Mouse (Mus musculus) adrenal gland, postnatal 25 days (tissue): ENCODE results near the gene Esyt2. TPM values are rescaled to one million over a fixed set of nuclear protein-coding genes. Genes with fewer than 3 reads are reported as not detected.

ENCODE experiments used
- DNase-seq: peaks from one replicate; pipeline ENCODE4 v3.0.0; 2021; ENCODE audit warnings: mixed read lengths
- total RNA-seq: library from RNA; stranded (reverse); gene quantifications from 2 replicates; pipeline ENCODE4 v1.2.3, GENCODE M21; 2021

Gene Esyt2
- total RNA-seq, 1 experiment from 2014 or later, result 60.9 TPM

DNA sequence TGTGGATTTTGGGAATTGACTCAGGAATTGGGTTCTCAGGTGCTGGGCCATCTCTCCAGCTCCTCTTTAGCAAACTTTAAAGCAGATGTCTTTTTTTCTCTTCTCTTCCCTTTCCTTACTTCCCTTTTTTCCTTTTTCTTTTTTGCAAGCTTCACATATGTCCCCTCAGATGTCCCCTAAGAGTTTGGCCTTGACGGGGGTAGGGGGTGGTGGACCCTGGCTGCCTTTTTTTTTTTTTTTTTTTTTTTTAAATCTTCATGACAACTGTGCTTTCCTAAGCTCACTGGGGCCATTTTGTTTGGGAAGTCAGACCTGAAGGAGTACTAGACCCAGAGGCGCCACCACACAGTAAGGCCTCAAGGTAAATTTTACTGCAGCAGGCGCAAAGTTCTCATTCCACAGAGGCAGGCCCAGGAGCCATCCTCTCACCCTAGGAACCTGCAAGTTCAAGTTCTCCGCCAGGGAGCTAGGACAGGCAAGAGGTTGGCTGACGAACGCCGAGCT, 795 bp upstream of the Esyt2 start:
- no peak for DNase-seq

DNA sequence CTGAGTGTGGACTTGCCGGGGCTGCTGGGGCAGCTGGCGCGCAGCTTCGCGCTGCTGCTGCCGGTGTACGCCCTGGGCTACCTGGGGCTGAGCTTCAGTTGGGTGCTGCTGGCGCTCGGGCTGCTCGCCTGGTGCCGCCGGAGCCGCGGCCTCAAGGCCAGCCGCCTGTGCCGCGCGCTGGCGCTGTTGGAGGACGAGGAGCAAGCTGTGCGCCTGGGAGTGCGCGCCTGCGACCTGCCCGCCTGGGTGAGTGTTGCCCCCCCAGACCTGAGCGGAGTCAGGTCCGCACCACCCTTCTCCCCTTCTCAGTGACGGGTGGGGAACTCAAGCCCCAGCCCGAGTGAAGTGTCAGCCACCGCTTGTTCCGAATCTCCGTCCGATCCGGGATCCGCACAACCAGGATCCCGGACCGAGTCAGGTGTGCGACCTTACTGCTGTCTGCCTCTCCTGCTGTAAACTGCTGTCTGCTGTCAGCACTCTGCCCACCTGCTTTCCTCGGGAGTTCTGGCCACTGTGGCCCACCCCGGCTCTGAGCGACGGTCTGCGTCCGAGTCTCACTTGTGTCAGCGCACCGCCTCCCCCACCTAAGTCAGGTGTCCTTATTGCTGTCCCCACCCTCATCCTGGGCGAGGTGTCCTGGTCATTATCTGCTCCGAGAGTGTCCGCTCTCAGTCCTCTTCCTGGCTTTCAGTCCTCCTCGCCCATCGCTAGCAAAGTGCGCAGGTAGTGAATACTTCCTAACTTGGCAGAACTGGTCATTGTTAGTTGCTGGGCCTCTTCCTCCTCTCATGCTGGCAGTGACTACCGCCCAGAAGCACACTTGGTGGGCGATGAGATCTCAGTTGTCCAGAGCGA, 658 bp downstream of the Esyt2 start:
- DNase-seq, result peak; percentile 60

DNA sequence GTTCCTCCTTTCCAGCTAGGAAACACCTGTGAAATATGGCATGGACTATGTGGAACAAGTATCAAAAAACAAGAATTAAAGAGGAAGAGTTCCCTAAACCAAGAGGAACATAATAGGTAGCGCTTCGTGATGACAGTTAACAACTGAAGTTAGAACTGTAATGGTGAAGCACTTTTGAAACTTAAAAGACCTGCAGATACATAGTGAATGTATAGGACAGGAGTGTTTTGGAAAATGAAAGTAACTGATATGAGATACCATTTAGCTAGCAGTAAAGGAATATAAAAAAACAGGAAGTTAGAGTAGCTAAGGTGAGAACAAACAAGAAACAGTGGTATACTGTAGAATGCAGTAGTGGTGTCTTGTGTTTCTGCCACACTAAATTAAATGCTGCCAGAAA, 1.9 kb downstream of the Esyt2 start:
- no peak for DNase-seq

DNA sequence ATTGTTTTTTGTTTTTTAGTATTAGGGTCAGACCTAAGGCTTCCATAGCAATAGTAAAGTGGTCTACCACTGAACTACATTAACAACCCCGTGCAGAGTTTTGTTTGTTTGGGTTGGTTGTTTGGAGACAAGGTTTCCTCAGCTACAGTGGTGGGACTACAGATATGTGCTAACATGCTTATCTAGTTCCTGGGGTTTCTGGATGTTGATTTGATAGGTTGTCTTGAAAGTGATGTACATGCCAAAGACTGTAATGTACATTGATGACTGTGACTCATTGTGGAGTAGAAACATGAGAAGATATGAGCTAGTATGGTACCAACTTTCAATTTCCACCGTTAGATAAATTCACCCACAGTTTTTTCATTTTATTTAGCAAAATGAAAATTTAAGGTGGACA, 2.5 kb downstream of the Esyt2 start:
- no peak for DNase-seq

DNA sequence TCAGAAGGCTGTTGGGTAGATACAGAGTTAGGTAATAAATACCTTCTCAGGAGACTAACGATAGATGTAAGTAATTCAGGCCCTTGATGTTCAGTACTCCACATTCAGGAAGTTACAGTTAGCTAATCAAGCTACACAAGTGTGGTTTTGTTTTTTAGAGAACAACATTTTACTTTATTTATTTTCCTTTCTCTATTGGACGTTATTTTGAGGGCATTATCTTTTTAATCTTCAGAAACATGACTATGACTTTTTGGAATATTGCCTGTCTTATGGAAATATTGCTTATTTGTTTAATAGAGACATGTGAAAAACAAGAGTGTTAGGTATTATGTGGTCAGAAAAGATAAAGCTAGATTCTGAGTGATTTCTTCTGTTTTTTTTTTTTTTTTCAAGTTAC, 12.2 kb downstream of the Esyt2 start:
- DNase-seq, result no peak

DNA sequence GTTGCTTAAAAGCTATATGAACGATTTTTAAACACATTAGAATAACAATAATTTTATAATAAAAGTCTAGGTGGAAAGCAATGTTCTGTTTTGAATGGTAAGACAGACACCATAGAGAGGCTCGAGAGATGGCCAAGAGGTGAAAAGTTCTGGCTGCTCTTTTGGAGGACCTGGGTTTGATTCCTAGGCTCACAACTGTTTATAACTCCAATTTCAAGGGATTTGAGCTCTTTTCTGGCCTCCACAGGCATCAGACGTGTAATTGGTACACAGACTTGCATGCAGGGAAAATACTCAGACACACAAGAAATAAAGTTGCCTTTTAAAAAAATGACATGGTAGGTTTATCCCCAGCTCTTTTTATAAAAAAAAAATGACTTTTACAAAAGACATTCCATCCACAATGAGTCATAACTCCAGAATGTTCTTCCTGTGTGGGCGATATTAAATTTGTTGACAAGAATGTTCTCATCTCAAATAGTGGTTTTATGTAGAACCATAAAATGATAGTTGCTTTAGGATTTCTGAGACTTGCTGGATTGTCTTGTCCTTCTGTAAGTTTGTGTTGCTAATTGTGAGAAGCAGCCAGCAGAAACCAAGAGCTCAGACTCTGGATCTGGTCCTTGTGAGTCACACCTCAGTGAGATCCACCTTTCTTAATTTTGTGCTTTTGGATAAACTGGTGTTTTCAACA, 12.8 kb downstream of the Esyt2 start:
- DNase-seq, result no peak

DNA sequence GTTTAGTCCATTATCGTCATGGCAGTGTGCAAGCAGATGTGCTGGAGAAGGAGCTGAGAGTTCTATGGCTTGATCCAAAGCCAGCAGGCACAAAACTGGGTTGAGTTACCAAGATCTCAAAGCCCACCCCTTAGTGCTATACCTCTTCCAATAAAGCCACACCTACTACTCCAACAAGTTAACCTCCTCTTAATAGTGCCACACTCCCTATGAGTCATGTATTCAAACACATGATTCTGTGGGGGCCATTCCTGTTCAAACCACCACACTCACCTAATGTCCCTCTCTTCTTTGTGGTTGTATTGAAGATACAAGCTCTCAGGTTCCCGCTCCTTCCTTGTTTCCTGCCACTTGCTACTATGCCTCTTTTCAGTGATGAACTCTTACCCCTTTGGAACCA, 18.9 kb downstream of the Esyt2 start:
- no peak for DNase-seq

DNA sequence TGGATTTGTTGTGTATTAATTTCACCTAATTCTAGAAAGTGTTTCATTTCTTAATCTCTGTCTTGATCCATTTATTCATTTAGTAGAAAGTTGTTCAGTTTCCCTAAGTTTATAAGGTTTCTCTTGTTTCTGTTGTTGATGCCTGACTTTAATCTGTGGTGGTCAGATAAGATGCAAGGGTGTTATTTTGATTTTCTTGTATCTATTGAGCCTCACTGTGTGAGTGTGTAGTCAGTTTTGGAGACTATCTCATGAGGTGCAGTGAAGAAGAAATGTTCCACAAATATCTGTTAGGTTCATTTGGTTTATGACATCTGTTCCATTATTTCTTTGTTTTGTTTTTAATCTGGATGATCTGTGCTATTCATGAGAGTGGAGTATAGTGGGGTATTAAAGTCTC, 21.2 kb downstream of the Esyt2 start:
- no peak for DNase-seq

DNA sequence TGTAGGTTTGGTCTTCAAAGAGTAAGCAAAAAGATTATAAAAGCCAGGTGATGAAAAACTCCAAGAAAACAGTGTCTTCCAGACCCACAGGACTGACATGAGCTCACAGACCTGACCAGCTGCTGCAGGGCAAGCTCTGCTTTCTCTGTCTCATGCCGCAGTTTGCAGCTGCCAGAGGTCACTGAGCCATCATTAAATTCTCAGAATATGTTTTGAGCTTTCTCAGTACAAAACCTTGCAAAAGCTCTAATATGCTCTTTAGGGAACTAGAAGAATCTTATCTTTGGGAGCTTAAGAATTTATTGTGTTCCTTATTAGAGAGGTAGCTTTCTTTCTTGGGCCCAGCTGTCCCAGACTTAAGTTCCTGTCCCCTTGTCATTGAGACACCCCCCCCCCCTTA, 25.0 kb downstream of the Esyt2 start:
- DNase-seq, result peak; percentile 20

DNA sequence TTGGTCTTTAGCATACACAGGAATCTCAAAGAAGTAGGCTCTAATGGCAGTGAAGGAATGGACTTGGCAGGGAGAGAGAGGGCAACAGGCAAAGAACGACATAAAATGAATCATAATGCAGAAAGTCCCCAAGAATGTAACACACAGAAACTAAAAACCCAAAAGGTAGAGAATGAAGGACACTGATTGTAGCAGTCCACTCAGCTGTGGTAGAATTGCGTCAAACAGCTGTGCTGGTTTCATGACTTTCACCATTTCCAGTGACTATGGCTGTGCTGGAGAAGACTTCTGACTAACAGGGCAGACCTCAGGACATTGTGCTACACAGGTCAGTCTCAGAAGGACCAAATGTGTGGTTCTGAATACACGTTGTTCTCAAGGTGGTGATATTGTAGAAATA, 26.9 kb downstream of the Esyt2 start:
- no peak for DNase-seq

DNA sequence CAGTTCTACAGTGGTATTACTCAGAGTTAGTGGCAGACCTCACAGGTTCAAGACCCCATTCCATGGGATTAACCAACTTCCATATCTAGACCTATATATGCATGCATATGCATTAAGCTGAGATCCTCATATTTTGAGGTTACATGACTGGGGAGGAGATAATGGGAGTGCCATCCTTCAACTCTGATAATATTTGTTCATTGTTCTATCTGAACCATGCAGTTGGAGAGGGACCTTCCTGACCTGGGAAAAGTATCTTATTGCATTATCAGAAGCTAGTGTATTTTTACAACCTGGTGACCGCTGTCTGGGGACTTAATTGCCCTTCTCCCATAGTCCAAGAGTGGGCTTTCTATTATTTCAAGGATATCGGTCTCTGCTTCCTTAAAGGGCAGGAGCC, 27.6 kb downstream of the Esyt2 start:
- DNase-seq, result no peak

DNA sequence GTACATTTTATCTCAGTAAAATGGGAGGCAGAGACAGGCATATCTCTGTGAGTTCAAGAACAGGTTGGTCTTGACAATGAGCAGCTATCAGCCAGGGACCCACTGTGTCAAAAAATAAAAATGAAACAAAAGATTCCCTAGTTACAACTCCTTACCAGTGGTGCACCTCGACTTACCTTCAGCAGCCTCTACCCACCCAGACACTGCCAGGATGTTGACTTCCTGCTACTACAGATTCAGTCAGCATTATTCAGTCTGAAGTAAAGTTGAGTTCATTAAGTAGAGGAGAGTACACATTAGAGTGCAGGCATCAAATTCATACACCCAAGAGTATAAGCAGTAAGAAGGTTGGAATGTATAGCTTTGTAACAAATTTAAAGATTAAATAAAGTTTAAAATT, 32.8 kb downstream of the Esyt2 start:
- no peak for DNase-seq

DNA sequence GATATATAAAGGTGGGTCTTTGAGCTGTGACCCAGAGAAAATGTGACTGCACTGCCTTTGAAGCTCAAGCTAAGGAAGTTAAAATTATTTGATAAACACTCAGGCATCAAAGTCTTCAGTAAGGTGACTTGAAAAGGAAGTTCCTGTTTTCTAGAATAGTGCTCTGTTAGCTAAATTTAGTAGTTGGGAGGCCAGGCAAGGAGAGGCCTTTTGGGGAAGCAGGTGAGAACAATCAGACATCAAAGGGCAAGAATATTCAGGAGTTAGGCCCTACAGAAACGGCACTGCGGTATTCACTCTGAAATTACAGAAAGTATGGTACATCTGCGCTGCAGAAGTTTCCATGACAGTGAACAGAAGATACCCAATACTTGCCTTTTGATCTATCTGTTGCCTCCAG, 34.5 kb downstream of the Esyt2 start:
- no peak for DNase-seq

DNA sequence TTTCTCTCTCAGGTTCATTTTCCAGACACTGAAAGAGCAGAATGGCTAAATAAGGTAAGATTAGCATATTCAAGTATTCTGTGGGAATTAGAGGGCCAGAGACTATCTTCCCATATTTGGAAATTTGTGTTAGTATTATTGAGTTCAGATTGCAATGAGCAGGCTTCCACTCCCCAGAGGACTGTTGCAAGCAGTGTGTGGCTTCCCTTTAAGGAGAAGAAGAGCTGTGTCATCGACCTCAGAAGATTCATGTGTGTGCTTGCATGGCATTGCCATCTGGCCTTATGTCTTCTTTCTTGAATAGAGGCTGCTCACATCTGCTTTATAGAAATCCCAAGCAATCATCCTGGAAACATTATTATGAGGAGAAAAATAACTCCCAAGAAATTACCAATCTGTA, 36.8 kb downstream of the Esyt2 start:
- DNase-seq, result no peak

DNA sequence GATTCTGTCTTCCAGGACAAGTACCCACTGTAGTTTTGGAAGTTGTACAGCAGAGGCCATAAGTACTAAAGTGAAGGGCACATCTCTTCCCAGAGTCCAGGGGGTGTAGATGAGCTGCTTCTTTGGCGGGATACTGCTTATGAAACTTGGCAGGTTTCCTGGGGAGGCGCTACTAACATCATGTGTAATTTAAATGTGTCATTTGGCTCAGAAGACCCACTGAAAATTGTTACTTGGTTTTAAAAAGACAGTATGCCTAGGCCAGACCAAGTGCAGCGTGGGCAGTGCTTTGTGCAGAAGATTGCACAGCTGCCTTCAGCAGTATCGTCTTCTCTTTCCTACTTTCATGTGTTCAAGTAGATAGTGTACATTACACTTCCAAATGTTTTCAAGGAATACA, 44.5 kb downstream of the Esyt2 start:
- DNase-seq, result no peak

DNA sequence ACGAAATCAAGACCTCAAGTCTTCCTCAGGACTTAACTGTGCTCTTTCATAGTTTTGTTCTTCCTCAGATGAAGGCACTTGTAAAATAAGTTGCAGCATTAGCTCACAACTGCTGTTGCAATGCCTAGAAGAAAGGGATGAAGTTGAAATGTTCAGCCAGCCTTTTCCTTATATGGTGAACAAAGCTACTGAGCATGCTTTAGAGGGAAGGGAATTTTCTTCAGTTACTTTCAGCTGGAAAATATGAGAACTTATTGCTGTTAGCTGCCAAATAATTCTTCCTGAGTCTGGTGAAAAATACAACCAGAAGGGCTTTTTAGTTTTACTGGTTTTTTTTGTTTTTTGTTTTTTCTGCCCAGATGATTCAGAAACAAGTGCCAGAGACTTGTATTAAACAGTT, 45.2 kb downstream of the Esyt2 start:
- DNase-seq, result no peak

DNA sequence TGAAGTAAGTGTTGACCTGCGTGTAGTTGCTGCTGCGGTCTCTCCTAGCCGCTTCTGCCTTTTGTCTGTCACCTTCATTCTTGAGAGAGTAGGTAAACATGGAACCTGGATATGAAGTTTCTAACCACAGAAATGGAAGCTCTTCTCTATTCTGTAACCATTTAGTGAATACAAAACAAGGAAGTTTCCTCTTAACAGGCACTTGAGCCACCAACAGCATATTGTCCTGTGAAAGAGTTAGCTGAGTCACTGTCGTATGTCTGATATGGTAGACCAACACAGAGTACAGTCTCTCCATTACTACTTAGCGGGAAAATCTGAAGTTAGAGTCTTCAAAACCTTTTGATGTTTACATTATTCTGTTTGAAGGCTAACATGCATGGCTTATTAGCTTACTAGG, 53.3 kb downstream of the Esyt2 start:
- no peak for DNase-seq

DNA sequence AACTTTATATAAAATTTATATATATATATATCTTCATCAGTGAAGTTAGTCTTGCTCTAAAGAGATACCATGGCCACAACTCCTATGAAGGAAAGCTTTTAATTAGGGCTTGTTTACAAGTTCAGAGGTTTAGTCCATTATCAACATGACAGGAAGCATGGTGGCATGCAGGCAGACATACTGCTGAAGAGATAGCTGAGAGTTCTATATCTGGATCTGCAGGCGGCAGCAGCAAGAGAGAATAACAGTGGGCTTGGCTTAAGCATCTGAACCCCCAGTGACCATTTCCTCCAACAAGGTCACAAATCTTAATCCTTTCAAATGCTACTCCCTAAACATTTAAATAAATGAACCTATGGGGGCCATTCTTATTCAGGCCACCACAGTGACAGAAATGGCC, 59.2 kb downstream of the Esyt2 start:
- DNase-seq, result no peak

DNA sequence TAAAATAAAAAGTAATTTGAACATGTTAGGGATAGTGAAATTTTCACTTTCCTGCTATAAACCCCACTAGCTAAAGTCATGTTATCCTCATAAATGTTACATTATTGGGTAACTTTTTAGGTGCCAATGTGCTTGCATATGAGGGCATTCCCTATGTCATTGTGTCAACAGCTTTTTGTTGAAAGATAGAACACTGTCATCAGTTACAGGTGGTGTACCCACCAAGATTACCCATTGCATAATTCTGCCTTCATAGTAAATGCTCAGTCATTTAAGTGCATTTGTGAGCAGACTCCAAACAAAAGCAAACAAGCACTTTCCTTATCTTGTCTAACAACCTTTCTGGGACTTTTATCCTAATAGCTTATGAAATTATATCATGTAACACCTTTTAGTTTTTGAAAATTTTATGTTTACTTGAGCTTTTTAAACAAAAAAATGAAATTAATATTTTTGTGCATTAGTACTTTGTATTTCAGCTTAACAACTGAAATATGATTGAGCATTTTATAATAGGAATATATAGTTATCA, 67.8 kb downstream of the Esyt2 start:
- no peak for DNase-seq

DNA sequence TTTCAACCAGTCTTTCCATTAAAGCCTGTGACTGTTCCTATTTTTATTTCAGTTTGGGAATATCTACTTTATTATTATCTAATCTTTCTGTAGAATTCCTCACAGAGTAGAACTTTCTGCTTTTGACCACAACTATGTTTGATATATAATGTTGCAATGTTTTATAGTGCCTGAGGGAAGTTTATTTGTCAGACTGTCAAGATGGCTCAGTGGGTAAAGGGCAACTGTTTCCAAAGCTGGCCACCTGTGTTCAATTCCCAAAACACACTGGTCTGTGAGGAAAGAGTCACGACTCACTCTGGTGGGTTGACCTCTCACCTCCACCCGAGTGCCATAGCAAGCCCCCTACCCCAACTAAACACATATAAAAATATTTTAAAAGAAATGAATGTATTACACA, 68.4 kb downstream of the Esyt2 start:
- DNase-seq, result no peak

DNA sequence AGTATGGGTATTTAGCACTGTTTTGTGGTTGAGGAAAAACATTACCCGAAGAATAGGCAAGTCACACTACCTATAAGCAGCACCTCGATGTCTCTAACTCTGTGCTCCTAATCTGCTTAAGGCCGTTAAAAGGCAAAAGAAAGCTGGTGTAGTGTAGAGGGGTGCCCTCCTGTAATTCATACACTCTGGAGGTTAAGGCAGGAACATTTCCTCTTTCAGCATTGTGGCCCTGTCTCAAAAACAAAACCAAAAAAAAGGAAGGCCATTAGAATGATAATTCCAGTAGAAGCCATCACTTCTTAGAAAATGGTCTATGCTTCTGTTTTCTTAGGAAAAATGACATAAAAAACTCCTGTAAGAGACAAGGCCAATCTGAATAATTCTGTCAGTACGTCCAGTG, 70.0 kb downstream of the Esyt2 start:
- no peak for DNase-seq

DNA sequence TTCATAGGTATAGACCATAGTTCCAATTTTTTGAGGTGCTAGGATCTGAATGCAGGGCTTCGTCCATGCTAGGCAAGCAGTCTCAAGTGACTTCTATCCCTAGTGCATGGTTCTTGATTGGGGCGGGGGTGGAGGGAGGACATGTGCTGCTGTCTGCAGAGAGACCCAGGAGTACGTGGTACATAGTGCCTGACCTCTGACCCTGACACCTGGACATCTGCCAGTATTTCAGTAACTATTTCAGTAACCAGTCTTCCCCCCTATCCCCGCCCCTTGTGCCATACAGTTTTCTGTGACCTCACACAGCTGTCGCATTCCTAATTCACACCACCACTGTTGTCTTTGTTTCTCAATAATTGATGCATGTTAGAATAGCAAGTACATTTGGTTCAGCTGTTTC, 71.4 kb downstream of the Esyt2 start:
- DNase-seq, result no peak

DNA sequence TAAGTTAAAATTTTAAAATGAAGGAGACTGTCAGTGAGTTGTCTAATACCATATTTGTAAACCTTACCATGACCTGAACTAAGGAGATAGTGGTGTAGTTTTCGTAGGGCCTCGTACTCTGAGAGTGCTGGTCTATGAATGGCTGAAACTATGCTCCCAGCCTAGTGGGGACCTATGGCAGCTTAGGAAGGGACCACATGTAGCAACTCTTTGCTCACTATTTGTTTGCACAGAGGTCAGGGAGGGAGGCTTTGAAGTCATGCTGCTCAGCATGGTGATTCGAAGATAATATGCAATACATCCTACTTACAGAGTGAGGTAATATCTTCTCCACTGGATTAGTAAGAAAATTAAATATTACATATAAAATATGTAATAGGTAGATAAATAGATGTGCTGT, 73.7 kb downstream of the Esyt2 start:
- no peak for DNase-seq

DNA sequence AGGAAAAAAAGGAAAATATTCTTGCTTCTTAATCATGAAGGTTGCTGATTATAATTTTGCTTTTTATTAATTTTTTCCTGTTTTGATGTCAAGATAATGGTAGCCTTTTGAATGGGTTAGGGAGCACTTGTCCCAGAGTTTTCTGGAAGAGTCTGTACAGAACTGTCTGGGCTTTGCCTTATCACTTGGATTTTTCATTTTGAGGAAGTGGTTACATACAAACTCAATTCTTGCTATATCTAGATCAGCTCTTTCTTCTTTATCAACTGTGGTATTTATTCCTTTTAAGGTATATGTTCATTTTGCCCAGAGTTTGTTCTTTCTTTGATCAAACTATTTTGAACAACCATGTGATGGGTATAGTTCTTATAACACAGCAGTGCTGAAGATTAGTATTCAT, 81.1 kb downstream of the Esyt2 start:
- DNase-seq, result no peak
